Mouse (Mus musculus) liver, embryonic 14.5 days (tissue): ENCODE measurements around the gene Ctps2. TPM values are rescaled to one million over a fixed set of nuclear protein-coding genes. Genes with fewer than 3 reads are reported as not detected.

Experiments used
- ATAC-seq: fragments of 200-750 bp; cut with Nextera tagmentation; 2 replicates; pipeline ENCODE4 v1.8.0; 2017; ENCODE audit warnings: moderate number of reproducible peaks, mild to moderate bottlenecking, moderate library complexity; ENCODE audit not compliant: insufficient read depth
- DNase-seq, 3 experiments: peaks; one replicate each; pipeline ENCODE4 v3.0.0-alpha.2; 2012 to 2013; ENCODE audit warnings: low read depth in 3 of 3, low spot score in 3 of 3
- H3K27ac ChIP-seq: fragments of 300-500 bp; sonication (generic); 2 replicates; pipeline ENCODE4 v1.5.1; 2014; ENCODE audit warnings: moderate library complexity, mild to moderate bottlenecking, control low read depth, inconsistent platforms
- H3K27me3 ChIP-seq: fragments of 300-500 bp; sonication (generic); 2 replicates; pipeline ENCODE4 v1.6.1; 2014; ENCODE audit warnings: mild to moderate bottlenecking, low read length, moderate library complexity; ENCODE audit not compliant: control insufficient read depth, insufficient read depth
- H3K36me3 ChIP-seq: fragments of 300-500 bp; sonication (generic); replicated peaks from 2 replicates; pipeline ENCODE4 v1.6.1; 2014; ENCODE audit warnings: low read depth; ENCODE audit not compliant: control insufficient read depth, insufficient read depth
- H3K4me1 ChIP-seq, 2 experiments: fragments of 200-500 bp in 1 of 2; fragments of 300-500 bp in 1 of 2; sonication (generic) in 1 of 2; replicated peaks; 2 replicates each; pipeline ENCODE4 v1.6.1; 2012 to 2014; ENCODE audit warnings: antibody characterized with exemption in 1 of 2, inconsistent platforms in 1 of 2, low read length in 1 of 2; ENCODE audit not compliant: control insufficient read depth in 2 of 2, insufficient read depth in 2 of 2
- H3K4me2 ChIP-seq: fragments of 300-500 bp; sonication (generic); 2 replicates; pipeline ENCODE4 v1.6.1; 2014; ENCODE audit warnings: low read depth, mild to moderate bottlenecking, control low read depth, moderate library complexity
- H3K4me3 ChIP-seq, 2 experiments: fragments of 200-500 bp in 1 of 2; fragments of 300-500 bp in 1 of 2; sonication (generic) in 1 of 2; 2 replicates each; pipeline ENCODE4 v1.5.1; 2012 to 2014; ENCODE audit warnings: low read depth in 2 of 2, low read length in 2 of 2, mild to moderate bottlenecking in 2 of 2, control low read depth in 1 of 2, inconsistent platforms in 1 of 2, moderate library complexity in 1 of 2; ENCODE audit not compliant: insufficient read depth in 1 of 2
- H3K9ac ChIP-seq: fragments of 300-500 bp; sonication (generic); replicated peaks from 2 replicates; pipeline ENCODE4 v1.6.1; 2014; ENCODE audit warnings: mild to moderate bottlenecking, control low read depth, moderate library complexity
- H3K9me3 ChIP-seq: fragments of 300-500 bp; sonication (generic); 2 replicates; pipeline ENCODE4 v1.6.1; 2016; ENCODE audit warnings: low read length, mixed read lengths; ENCODE audit not compliant: control insufficient read depth
- CTCF ChIP-seq: IDR thresholded peaks from 2 replicates; pipeline ENCODE4 v1.5.1; 2016; ENCODE audit warnings: antibody characterized with exemption, low read depth, control low read depth
- EP300 ChIP-seq: IDR thresholded peaks from 2 replicates; pipeline ENCODE4 v1.6.1; 2016; ENCODE audit warnings: antibody characterized with exemption, low read depth
- WGBS: fragments of 180-500 bp; shearing (Covaris S2); extraction: QIAGEN DNeasy Blood & Tissue Kit; methylation state at CpG from one replicate; pipeline ENCODE4 v1.1.7; 2014; ENCODE audit not compliant: insufficient replicate concordance; 5-methylcytosine and 5-hydroxymethylcytosine counted together
- polyA plus RNA-seq, 2 experiments: library from polyadenylated mRNA; depleted of rRNA in 1 of 2; stranded (reverse) in 1 of 2; unstranded in 1 of 2; fragments of >200 nt; fragmentation: Nextera tagmentation in 1 of 2; extraction: Ambion mirVana in 1 of 2; gene quantifications; 2 replicates each; pipeline versions ENCODE4 v1.2.1 to v1.2.3; 2012 to 2014

Ctps2 gene
- polyA plus RNA-seq, 2 experiments, result 11.4 to 37.6 TPM

DNA sequence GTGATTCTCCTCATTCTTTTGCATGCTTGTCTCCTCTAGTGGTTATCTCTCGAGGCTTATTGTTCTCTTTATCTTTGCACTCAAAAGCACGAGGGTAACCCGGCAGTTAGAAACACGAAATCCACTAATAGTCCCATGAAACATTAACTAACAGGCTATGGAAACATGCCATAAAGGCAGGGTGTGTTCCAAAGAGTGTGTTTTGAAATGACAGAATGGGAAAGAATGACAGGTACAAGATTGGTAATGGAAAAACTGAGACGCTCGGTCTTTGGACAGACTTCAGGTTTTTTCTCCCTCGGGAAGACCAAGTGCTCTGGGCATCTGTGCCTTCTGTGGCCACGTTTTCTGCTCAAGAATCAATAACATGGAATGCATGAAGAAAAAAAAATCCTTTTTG is 66.4 kb downstream of the Ctps2 start:
- 45% methylated on average over 8 of the region's 8 CpGs for WGBS
- Histone ChIP-seq H3K36me3 (no peaks in the 10 kb centered on the region), H3K4me3 (no peak overlapping the region), H3K4me2 (no peak overlapping the region), H3K9ac (no peak overlapping the region), H3K4me1 (no peaks in the 10 kb centered on the region), H3K9me3 (no peaks in the 10 kb centered on the region), H3K27ac (no peak overlapping the region), H3K27me3 (no peaks in the 10 kb centered on the region)
- DNase-seq (no peak), ATAC-seq (no peak)
- TF ChIP-seq CTCF (no peak), EP300 (no peak)

GRCm38 (mm10) chrX:162976194-162976593 is 75.2 kb downstream of the Ctps2 start:
- H3K27ac ChIP-seq, result no peak overlapping the region
- H3K36me3 ChIP-seq, result no peaks in the 10 kb centered on the region
- ATAC-seq, result no peak
- no peaks in the 10 kb centered on the region for H3K27me3 ChIP-seq
- H3K9ac ChIP-seq, result no peak overlapping the region
- TF ChIP-seq EP300, result no peak
- TF ChIP-seq CTCF, result no peak
- no peaks in the 10 kb centered on the region for H3K9me3 ChIP-seq
- no peak overlapping the region for H3K4me2 ChIP-seq
- H3K4me1 ChIP-seq, result no peaks in the 10 kb centered on the region
- DNase-seq, result no peak
- WGBS, result 52% methylated on average over 3 of the region's 3 CpGs
- no peak overlapping the region for H3K4me3 ChIP-seq

GRCm38 (mm10) chrX:162986876-162987495 is 85.9 kb downstream of the Ctps2 start:
- Histone ChIP-seq H3K4me3 (no peak overlapping the region), H3K27me3 (no peaks in the 10 kb centered on the region), H3K4me2 (no peak overlapping the region), H3K27ac (no peak overlapping the region), H3K4me1 (no peaks in the 10 kb centered on the region), H3K9me3 (no peaks in the 10 kb centered on the region), H3K36me3 (no peaks in the 10 kb centered on the region), H3K9ac (no peak overlapping the region)
- 74% methylated on average over 10 of the region's 10 CpGs for WGBS
- DNase-seq, result no peak
- no peak for ATAC-seq
- TF ChIP-seq CTCF, result no peak
- TF ChIP-seq EP300, result no peak

- Histone ChIP-seq H3K9ac (no peak overlapping the region), H3K4me2 (no peak overlapping the region), H3K27ac (no peak overlapping the region), H3K4me3 (no peak overlapping the region), H3K36me3 (no peaks in the 10 kb centered on the region), H3K4me1 (no peaks in the 10 kb centered on the region), H3K9me3 (no peaks in the 10 kb centered on the region), H3K27me3 (no peaks in the 10 kb centered on the region)
- TF ChIP-seq EP300, result no peak
- no peak for TF ChIP-seq CTCF
- no peak for ATAC-seq
- 56% methylated on average over 4 of the region's 4 CpGs for WGBS
- no peak for DNase-seq
These were observed 90.4 kb downstream of the Ctps2 start for GRCm38 (mm10) chrX:162991396-162991795.

DNA sequence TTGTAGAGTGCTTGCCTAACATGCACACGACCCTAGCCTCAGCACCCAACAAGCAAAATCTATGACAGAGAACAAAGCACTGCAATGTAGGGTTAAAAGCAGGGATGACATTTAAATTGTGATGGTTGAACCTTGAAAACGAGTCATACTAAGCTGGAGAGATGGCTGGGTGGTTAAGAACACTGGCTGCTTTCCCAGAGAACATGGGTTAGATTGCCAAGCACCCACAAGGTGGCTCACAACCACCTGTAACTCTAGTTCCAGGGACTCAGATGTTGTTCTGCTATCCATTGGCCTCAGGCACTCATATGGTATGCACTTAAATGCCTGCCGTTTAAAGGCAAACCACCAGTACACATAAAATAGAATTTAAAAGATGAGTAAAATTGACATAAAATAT is 91.1 kb downstream of the Ctps2 start:
- no peaks in the 10 kb centered on the region for H3K4me1 ChIP-seq
- no peak overlapping the region for H3K27ac ChIP-seq
- no peaks in the 10 kb centered on the region for H3K36me3 ChIP-seq
- ATAC-seq (no peak), DNase-seq (no peak)
- no peak overlapping the region for H3K9ac ChIP-seq
- H3K27me3 ChIP-seq, result no peaks in the 10 kb centered on the region
- H3K9me3 ChIP-seq, result no peaks in the 10 kb centered on the region
- no peak for TF ChIP-seq CTCF
- TF ChIP-seq EP300, result no peak
- H3K4me3 ChIP-seq, result no peak overlapping the region
- H3K4me2 ChIP-seq, result no peak overlapping the region
- WGBS, result 56% methylated on average over 3 of the region's 3 CpGs
